Mouse (Mus musculus) testis, postnatal 14 days (tissue): ENCODE data around the gene Ube2n.

ENCODE experiments used
- DNase-seq: peaks from one replicate; pipeline ENCODE4 v3.0.0; 2021; ENCODE audit warnings: low spot score

Ube2n gene

GRCm38 (mm10) chr10:95514656-95515292 is at the start of gene Ube2n:
TSS of gene Ube2n (plus strand) at chr10:95515145.
- DNase-seq = peak; percentile 98

GRCm38 (mm10) chr10:95465485-95465896 is 49.5 kb upstream of the Ube2n start:
- DNase-seq = no peak

GRCm38 (mm10) chr10:95468894-95469293 is 46.1 kb upstream of the Ube2n start:
- no peak for DNase-seq

- DNase-seq = no peak
Measured at GRCm38 (mm10) chr10:95471186-95471585, 43.8 kb upstream of the Ube2n start.

GRCm38 (mm10) chr10:95471889-95472547 is 42.9 kb upstream of the Ube2n start:
- DNase-seq = no peak

GRCm38 (mm10) chr10:95475923-95476322 is 39.0 kb upstream of the Ube2n start:
- DNase-seq = peak; percentile 73

- peak; percentile 34 for DNase-seq
Measured at GRCm38 (mm10) chr10:95477516-95477915, 37.4 kb upstream of the Ube2n start.

- no peak for DNase-seq
Measured at GRCm38 (mm10) chr10:95489653-95490052, 25.3 kb upstream of the Ube2n start.

- no peak for DNase-seq
Measured at GRCm38 (mm10) chr10:95494268-95494667, 20.7 kb upstream of the Ube2n start.

- no peak for DNase-seq
Measured at GRCm38 (mm10) chr10:95501033-95501432, 13.9 kb upstream of the Ube2n start.

GRCm38 (mm10) chr10:95501463-95502081 is 13.4 kb upstream of the Ube2n start, which contains the start of gene Mrpl42:
TSS of gene Mrpl42 (minus strand) at chr10:95501940.
- peak; percentile 87 for DNase-seq

- DNase-seq = no peak
Measured at GRCm38 (mm10) chr10:95503443-95504235, 11.3 kb upstream of the Ube2n start.

- no peak for DNase-seq
Measured at GRCm38 (mm10) chr10:95504341-95504740, 10.6 kb upstream of the Ube2n start.

- no peak for DNase-seq
Measured at GRCm38 (mm10) chr10:95508126-95508525, 6.8 kb upstream of the Ube2n start.

GRCm38 (mm10) chr10:95508793-95509192 is 6.2 kb upstream of the Ube2n start:
- DNase-seq = no peak

- no peak for DNase-seq
Measured at GRCm38 (mm10) chr10:95509263-95509662, 5.7 kb upstream of the Ube2n start.

GRCm38 (mm10) chr10:95512635-95513034 is 2.3 kb upstream of the Ube2n start:
- DNase-seq = no peak

- no peak for DNase-seq
Measured at GRCm38 (mm10) chr10:95513768-95514556, 983 bp upstream of the Ube2n start.

- DNase-seq = no peak
Measured at GRCm38 (mm10) chr10:95515293-95515931, 467 bp downstream of the Ube2n start.

GRCm38 (mm10) chr10:95517656-95518055 is 2.7 kb downstream of the Ube2n start:
- no peak for DNase-seq

- no peak for DNase-seq
Measured at GRCm38 (mm10) chr10:95525037-95525675, 10.2 kb downstream of the Ube2n start.
